Comparison of ENCODE assay signal across 33 mouse cellular contexts in genomic region chr17:86976387-86976786, GRCm38 (mm10). TPM values are rescaled to one million over a fixed set of nuclear protein-coding genes. Genes with fewer than 3 reads are reported as not detected.
DNase-seq lines count a peak whose midpoint lies in the region; ATAC-seq and TF ChIP-seq lines count a peak whose summit lies in the region.
"Had no signal": no experiment of that assay in that cellular context is flagged by ENCODE, and none has a peak within 500 bp of the region (broad histone marks: within the 10 kb centered on the region; RNA-seq: fewer than 3 reads in every experiment).

No protein-coding gene starts in this region.

- TF ChIP-seq POLR2A in heart, adult 2 months (IDR thresholded peaks at IDR 0.05; ENCODE audit: insufficient read depth, low read depth, low read length) = no peak

- H3K9me3 ChIP-seq in heart, embryonic 11.5 days (replicated peaks; ENCODE audit: control insufficient read depth, low read length) = no peaks in the 10 kb centered on the region
- no peaks in the 10 kb centered on the region for H3K9me3 ChIP-seq in hindbrain, embryonic 12.5 days (replicated peaks)
- no peaks in the 10 kb centered on the region for H3K9me3 ChIP-seq in intestine, embryonic 16.5 days (ENCODE audit: control insufficient read depth, low read length)
- H3K9me3 ChIP-seq: embryonic facial prominence, embryonic 10.5 days; heart, embryonic 10.5 days; limb, embryonic 10.5 days; midbrain, embryonic 10.5 days; neural tube, embryonic 15.5 days had no signal

- H3K9ac ChIP-seq in heart, embryonic 11.5 days (ENCODE audit: low read depth, low read length) = 0 out of 2 replicates have a peak overlapping the region, but pooled peaks have one; percentile 3
- no peak overlapping the region for H3K9ac ChIP-seq in heart, adult 2 months (ENCODE audit: low read depth, low read length)
- no peak overlapping the region for H3K9ac ChIP-seq in hindbrain, embryonic 12.5 days
- H3K9ac ChIP-seq in intestine, embryonic 16.5 days (ENCODE audit: low read depth, low read length) = no peak overlapping the region
- H3K9ac ChIP-seq: neural tube, embryonic 15.5 days had no signal

- no peaks in the 10 kb centered on the region for H3K79me2 ChIP-seq in heart, adult 2 months (replicated peaks; ENCODE audit: control insufficient read depth, insufficient read depth, low read length)

- no peak for TF ChIP-seq EP300 in heart, adult 2 months (IDR thresholded peaks at IDR 0.05; ENCODE audit: insufficient read depth, low read depth, low read length)

- H3K27me3 ChIP-seq in heart, embryonic 11.5 days (ENCODE audit: control insufficient read depth, insufficient read depth, low read length) = no peaks in the 10 kb centered on the region
- no peaks in the 10 kb centered on the region for H3K27me3 ChIP-seq in heart, adult 2 months (ENCODE audit: control insufficient read depth, insufficient read depth, low read length)
- no peaks in the 10 kb centered on the region for H3K27me3 ChIP-seq in hindbrain, embryonic 12.5 days
- H3K27me3 ChIP-seq in intestine, embryonic 16.5 days (replicated peaks; ENCODE audit: control insufficient read depth, insufficient read depth, low read length) = no peaks in the 10 kb centered on the region
- H3K27me3 ChIP-seq: neural tube, embryonic 15.5 days had no signal

- no peak for TF ChIP-seq CTCF in heart, adult 2 months (IDR thresholded peaks at IDR 0.05)

- no peak for ATAC-seq in heart, embryonic 11.5 days (replicated peaks; ENCODE audit: insufficient number of reproducible peaks, low FRiP score, low TSS enrichment)
- ATAC-seq in hindbrain, embryonic 12.5 days (ENCODE audit: low FRiP score) = no peak
- no peak for ATAC-seq in intestine, embryonic 16.5 days
- ATAC-seq: forebrain, embryonic 16.5 days; lung, postnatal 0 days; midbrain, embryonic 16.5 days had no signal

- no peak overlapping the region for H3K27ac ChIP-seq in heart, embryonic 11.5 days (ENCODE audit: low read depth, low read length)
- no peak overlapping the region for H3K27ac ChIP-seq in heart, adult 2 months
- no peak overlapping the region for H3K27ac ChIP-seq in hindbrain, embryonic 12.5 days
- no peak overlapping the region for H3K27ac ChIP-seq in intestine, embryonic 16.5 days (ENCODE audit: low read length)
- H3K27ac ChIP-seq: embryonic facial prominence, embryonic 10.5 days; heart, embryonic 10.5 days; limb, embryonic 10.5 days; midbrain, embryonic 10.5 days; neural tube, embryonic 15.5 days had no signal

- H3K4me1 ChIP-seq in heart, embryonic 11.5 days (ENCODE audit: control insufficient read depth, insufficient read depth, low read length) = no peaks in the 10 kb centered on the region
- peaks cover 12% of the 10 kb centered on the region for H3K4me1 ChIP-seq in heart, adult 2 months (ENCODE audit: control insufficient read depth, insufficient read depth, low read length)
- no peaks in the 10 kb centered on the region for H3K4me1 ChIP-seq in hindbrain, embryonic 12.5 days
- H3K4me1 ChIP-seq in intestine, embryonic 16.5 days (ENCODE audit: control insufficient read depth, insufficient read depth, low read length) = no peaks in the 10 kb centered on the region
- H3K4me1 ChIP-seq: limb, embryonic 10.5 days; midbrain, embryonic 10.5 days had no signal

- intact Hi-C loops in heart, adult 2 months (cut with DNase I) = no loop called here

- no peak overlapping the region for H3K4me3 ChIP-seq in heart, embryonic 11.5 days (ENCODE audit: low read depth, low read length)
- H3K4me3 ChIP-seq in heart, adult 2 months = no peak overlapping the region
- H3K4me3 ChIP-seq in hindbrain, embryonic 12.5 days = no peak overlapping the region
- no peak overlapping the region for H3K4me3 ChIP-seq in intestine, embryonic 16.5 days (ENCODE audit: low read length)
- H3K4me3 ChIP-seq: embryonic facial prominence, embryonic 10.5 days; heart, embryonic 10.5 days; limb, embryonic 10.5 days; midbrain, embryonic 10.5 days; neural tube, embryonic 15.5 days had no signal

- peaks cover 5% of the 10 kb centered on the region; the same call in 1 of the 2 replicates for H3K36me3 ChIP-seq in heart, embryonic 11.5 days (ENCODE audit: control insufficient read depth, insufficient read depth, low read length)
- peaks cover 7% of the 10 kb centered on the region for H3K36me3 ChIP-seq in heart, adult 2 months (ENCODE audit: control insufficient read depth, insufficient read depth, low read length)
- H3K36me3 ChIP-seq in hindbrain, embryonic 12.5 days = peaks cover 10% of the 10 kb centered on the region
- H3K36me3 ChIP-seq in intestine, embryonic 16.5 days (ENCODE audit: control insufficient read depth, insufficient read depth, low read length) = peaks cover 3% of the 10 kb centered on the region; the same call in 1 of the 2 replicates

- DNase-seq in heart, adult 2 months = no peak
- DNase-seq in thymus, postnatal 4 days = peak; percentile 46
- no peak for DNase-seq in thymus, postnatal 14 days
- peak; percentile 25 for DNase-seq in T-cell, adult 2 months (ENCODE audit: low spot score)
- DNase-seq in naive thymus-derived CD4-positive, alpha-beta T cell, adult 2 months (ENCODE audit: low read depth) = peak; percentile 45
- DNase-seq: adrenal gland, postnatal 10 days; cerebellum, adult 9-10 months; gastrocnemius, postnatal 36 days; heart, postnatal 10 days; kidney, adult 8-10 months; kidney, postnatal 10 days; liver had no signal

- 70% methylated on average over 10 of the region's 10 CpGs for WGBS in heart, embryonic 11.5 days (ENCODE audit: insufficient replicate concordance)
- WGBS in heart, adult 2 months = 49% methylated on average over 10 of the region's 10 CpGs
- WGBS in hindbrain, embryonic 12.5 days = 79% methylated on average over 10 of the region's 10 CpGs
- 73% methylated on average over 10 of the region's 10 CpGs for WGBS in intestine, embryonic 16.5 days

- no peak overlapping the region for H3K4me2 ChIP-seq in heart, embryonic 11.5 days
- no peak overlapping the region for H3K4me2 ChIP-seq in hindbrain, embryonic 12.5 days (replicated peaks)
- H3K4me2 ChIP-seq in intestine, embryonic 16.5 days (ENCODE audit: low read depth, low read length) = no peak overlapping the region
- H3K4me2 ChIP-seq: neural tube, embryonic 15.5 days had no signal

RNA-seq across cellular contexts. Expression of gene Rhoq, which starts 13.5 kb away (rescaled TPM):
- 21.9 and 24.7 TPM in 2 replicates for polyA plus RNA-seq in heart, embryonic 11.5 days (2014; fragmentation: Nextera tagmentation; extraction: Ambion mirVana)
- total RNA-seq in heart, adult 2 months (2021) = 100 to 1,000 TPM; 119 to 138 TPM
- polyA plus RNA-seq in heart, adult 2 months (2012; rRNA removed) = 70.7 and 118 TPM in 2 replicates
- polyA plus RNA-seq in hindbrain, embryonic 12.5 days (2016; fragmentation: Nextera tagmentation; extraction: Ambion mirVana) = 16.3 and 19.2 TPM in 2 replicates
- 5.4 and 7.3 TPM in 2 replicates for polyA plus RNA-seq in intestine, embryonic 16.5 days (2015; fragmentation: Nextera tagmentation; extraction: Ambion mirVana)

RNA-seq across cellular contexts. Expression of gene Atp6v1e2, which starts 28.7 kb away (rescaled TPM):
- polyA plus RNA-seq in heart, embryonic 11.5 days (2014; fragmentation: Nextera tagmentation; extraction: Ambion mirVana) = not detected in 2 replicates
- not detected for total RNA-seq in heart, adult 2 months (2021)
- polyA plus RNA-seq in heart, adult 2 months (2012; rRNA removed) = not detected in 2 replicates
- not detected in 2 replicates for polyA plus RNA-seq in hindbrain, embryonic 12.5 days (2016; fragmentation: Nextera tagmentation; extraction: Ambion mirVana)
- 0.13 TPM in 1 of 2 replicates, not detected in the other for polyA plus RNA-seq in intestine, embryonic 16.5 days (2015; fragmentation: Nextera tagmentation; extraction: Ambion mirVana)
- total RNA-seq: adrenal gland, postnatal 10 days; common myeloid progenitor, adult 5-6 weeks; ES-E14; gastrocnemius, postnatal 36 days; heart, postnatal 10 days; layer of hippocampus, adult 18-20 months; left cerebral cortex, adult 8-10 months had no signal
- polyA plus RNA-seq: embryonic facial prominence, embryonic 10.5 days; forebrain, embryonic 16.5 days; heart, embryonic 10.5 days; hindbrain, embryonic 11.5 days; intestine, embryonic 14.5 days; limb, embryonic 10.5 days; liver, embryonic 16.5 days; lung, postnatal 0 days; macrophage; midbrain, embryonic 10.5 days; midbrain, embryonic 16.5 days; neural tube, embryonic 15.5 days; small intestine, adult 2 months had no signal

RNA-seq across cellular contexts. Expression of gene Pigf, which starts 48.8 kb away (rescaled TPM):
- 17.9 and 20.0 TPM in 2 replicates for polyA plus RNA-seq in heart, embryonic 11.5 days (2014; fragmentation: Nextera tagmentation; extraction: Ambion mirVana)
- 1 to 10 TPM; 3.4 to 5.2 TPM for total RNA-seq in heart, adult 2 months (2021)
- polyA plus RNA-seq in heart, adult 2 months (2012; rRNA removed) = 2.4 and 4.0 TPM in 2 replicates
- polyA plus RNA-seq in hindbrain, embryonic 12.5 days (2016; fragmentation: Nextera tagmentation; extraction: Ambion mirVana) = 30.9 and 32.6 TPM in 2 replicates
- 51.4 and 56.1 TPM in 2 replicates for polyA plus RNA-seq in intestine, embryonic 16.5 days (2015; fragmentation: Nextera tagmentation; extraction: Ambion mirVana)

RNA-seq across cellular contexts. Expression of gene Cript, which starts 49.0 kb away (rescaled TPM):
- 118 and 125 TPM in 2 replicates for polyA plus RNA-seq in heart, embryonic 11.5 days (2014; fragmentation: Nextera tagmentation; extraction: Ambion mirVana)
- 10 to 100 TPM; 43.5 to 43.7 TPM for total RNA-seq in heart, adult 2 months (2021)
- polyA plus RNA-seq in heart, adult 2 months (2012; rRNA removed) = 15.3 and 32.2 TPM in 2 replicates
- polyA plus RNA-seq in hindbrain, embryonic 12.5 days (2016; fragmentation: Nextera tagmentation; extraction: Ambion mirVana) = 188 and 190 TPM in 2 replicates
- polyA plus RNA-seq in intestine, embryonic 16.5 days (2015; fragmentation: Nextera tagmentation; extraction: Ambion mirVana) = 129 and 132 TPM in 2 replicates

RNA-seq across cellular contexts. Expression of gene Tmem247, which starts 59.2 kb away (rescaled TPM):
- polyA plus RNA-seq in heart, embryonic 11.5 days (2014; fragmentation: Nextera tagmentation; extraction: Ambion mirVana) = not detected in 2 replicates
- total RNA-seq in heart, adult 2 months (2021) = not detected
- polyA plus RNA-seq in heart, adult 2 months (2012; rRNA removed) = 0.26 TPM in 1 of 2 replicates, not detected in the other
- not detected in 2 replicates for polyA plus RNA-seq in hindbrain, embryonic 12.5 days (2016; fragmentation: Nextera tagmentation; extraction: Ambion mirVana)
- polyA plus RNA-seq in intestine, embryonic 16.5 days (2015; fragmentation: Nextera tagmentation; extraction: Ambion mirVana) = not detected in 2 replicates
- total RNA-seq: adrenal gland, postnatal 10 days; common myeloid progenitor, adult 5-6 weeks; ES-E14; gastrocnemius, postnatal 36 days; heart, postnatal 10 days; layer of hippocampus, adult 18-20 months; layer of hippocampus, postnatal 14 days; left cerebral cortex, adult 8-10 months had no signal
- polyA plus RNA-seq: embryonic facial prominence, embryonic 10.5 days; forebrain, embryonic 16.5 days; heart, embryonic 10.5 days; hindbrain, embryonic 11.5 days; intestine, embryonic 14.5 days; limb, embryonic 10.5 days; liver, embryonic 16.5 days; lung, postnatal 0 days; macrophage; midbrain, embryonic 10.5 days; midbrain, embryonic 16.5 days; neural tube, embryonic 15.5 days; small intestine, adult 2 months had no signal

Comparison
In these comparisons a context has a peak if more than half of its experiments do, and no peak if none do; other contexts are left out.
1. DNase-seq: peak in thymus, postnatal 4 days (single experiment), T-cell, adult 2 months (single experiment) and naive thymus-derived CD4-positive, alpha-beta T cell, adult 2 months (single experiment); none in heart, adult 2 months (0 of 2) and thymus, postnatal 14 days (single experiment).